Mouse (Mus musculus): ENCODE measurements around the gene Sox4.

The Sox4 gene

DNA sequence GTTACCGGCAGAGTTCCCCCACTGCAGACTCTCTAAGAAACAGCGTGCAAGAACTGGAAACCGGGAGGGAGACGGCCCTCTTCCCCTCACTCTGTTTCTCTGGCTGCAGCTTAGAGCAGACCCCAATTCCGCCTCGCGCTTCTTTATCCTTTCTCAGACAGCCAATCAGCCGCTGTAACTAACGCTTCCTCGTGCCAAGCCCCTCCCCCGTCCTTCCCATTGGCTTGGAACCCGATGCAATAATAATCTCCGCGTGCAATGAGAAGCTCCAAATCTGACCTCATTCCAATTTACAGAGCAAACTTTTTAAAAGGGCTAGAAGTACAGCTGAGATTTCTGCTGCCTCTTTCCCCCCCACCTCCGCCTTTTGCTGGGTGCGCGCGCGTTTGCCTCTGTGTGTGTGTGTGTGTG is at the start of gene Sox4:
Sox4 (minus strand) TSS at position 133 of the 411 bp plus-strand sequence.
- peak; percentile 91 for DNase-seq (ENCODE audit: low spot score)

DNA sequence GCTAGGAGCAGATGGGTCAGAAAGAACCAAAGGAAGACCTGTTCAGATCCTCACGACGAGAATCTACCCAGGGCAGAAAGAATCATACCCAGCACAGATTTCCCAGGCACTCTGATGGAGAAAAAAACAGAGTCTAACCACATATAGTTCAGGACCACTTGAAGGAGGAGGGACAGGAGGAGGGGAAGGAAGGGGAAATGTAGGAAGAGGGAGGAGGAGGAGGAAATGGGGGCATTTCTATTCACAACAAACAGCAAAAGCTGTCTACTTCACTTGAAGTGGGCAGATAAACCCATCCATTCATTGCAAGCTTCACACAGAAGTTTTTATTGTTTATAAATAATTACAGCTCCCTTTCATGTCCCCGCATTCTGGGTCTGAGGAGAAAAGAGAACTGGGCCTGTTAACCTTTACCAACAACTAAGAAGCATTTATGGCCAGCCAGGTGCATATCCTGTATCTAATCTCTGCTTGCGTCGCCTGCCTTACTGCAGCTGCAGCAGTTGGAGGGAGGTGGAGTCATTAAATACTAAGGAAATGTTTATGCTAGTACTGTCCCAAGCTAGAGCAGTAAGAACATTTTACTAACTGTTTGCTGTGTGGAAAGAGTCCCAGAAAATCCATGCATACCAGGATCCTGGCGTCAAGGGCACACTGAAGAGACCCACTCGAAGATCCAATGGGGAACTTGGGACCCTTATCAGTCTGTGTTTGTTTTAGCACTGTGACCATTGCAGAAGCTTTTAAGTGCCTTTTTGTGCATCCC is 38.6 kb upstream of the Sox4 start:
- no peak for DNase-seq (ENCODE audit: low spot score)

DNA sequence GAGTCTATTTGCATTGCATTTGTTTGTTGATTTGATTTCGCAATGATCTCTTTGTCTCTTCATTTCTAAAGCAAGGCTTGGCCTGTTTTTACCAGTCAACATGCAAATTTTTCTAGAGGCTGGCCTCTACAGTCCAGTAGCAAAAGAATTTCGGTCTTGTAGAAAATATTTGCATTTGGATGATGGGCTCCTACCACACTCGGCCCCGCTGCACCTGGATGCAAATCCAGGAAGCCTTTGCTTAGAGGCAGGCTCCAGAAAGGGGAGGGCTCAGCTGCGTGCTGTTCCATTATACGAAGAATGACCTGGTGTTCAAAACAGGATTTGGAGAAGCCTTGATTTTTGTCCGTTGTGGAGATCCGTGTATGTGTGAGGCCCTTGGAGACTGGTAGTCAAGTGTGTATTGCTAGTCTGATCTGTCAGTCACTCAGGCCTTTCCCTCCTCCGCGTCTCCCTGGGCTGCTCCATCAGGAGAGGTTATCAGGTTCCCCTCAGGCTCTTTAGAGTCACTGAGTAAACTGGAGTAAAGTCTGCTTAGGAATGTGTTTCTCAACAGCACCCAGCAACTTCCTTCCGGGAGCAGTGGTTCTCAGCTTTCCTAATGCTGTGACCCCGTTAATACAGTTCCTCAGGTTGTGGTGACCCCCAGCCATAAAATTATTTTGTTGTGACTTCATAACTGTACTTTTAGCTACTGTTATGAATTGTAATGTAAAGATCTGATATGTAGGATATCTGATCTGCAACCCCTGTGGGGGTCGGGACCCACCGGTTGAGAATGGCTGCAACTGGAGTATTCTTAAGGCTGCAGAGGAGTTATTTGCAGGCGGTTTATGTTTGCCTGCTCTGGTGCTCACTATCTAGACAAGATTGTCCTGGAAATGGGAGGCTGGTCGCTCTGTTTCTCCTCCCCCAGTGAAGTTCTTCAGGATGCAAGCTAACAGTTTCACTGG is 35.5 kb upstream of the Sox4 start:
- DNase-seq (ENCODE audit: low spot score): no peak

DNA sequence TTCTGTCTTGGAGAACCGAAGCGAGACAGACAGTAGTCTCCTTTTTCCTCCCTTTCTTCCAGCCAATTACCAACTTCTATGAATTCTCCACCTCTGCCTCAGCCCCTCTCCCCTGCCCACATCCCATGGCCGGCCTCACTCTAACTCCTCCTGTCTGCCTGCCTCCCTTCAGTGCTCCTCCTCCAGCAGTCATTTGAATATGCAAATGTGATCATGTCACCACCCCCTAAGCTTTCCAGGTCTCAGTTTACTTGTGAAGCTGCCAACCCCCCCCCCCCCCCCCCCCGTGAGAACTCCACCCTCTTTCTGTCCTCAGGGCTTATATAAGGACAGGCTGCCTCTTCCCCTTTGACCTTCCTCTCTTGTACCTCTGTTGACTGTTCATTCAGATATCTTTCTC is 27.2 kb upstream of the Sox4 start:
- DNase-seq (ENCODE audit: low spot score): no peak

DNA sequence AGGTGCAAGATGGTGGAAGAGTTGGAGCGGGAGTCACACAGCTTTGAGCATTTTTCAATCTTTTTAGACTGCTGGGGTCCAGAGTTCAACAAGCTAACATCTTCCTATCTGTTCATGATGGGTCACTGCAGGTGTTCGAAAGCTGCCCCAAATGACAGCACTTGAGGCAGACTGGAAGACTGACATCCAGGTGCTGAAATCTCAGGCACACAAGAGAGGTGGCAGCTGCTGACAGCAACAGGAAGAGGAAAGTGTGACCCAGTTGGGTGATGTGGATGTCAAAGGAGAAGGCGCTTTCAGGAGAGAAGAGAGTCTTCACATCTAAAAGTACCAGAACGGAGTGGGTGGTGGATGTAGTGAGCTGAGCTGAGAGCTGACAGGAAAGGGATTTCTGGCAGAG is 21.5 kb upstream of the Sox4 start:
- DNase-seq (ENCODE audit: low spot score): no peak

DNA sequence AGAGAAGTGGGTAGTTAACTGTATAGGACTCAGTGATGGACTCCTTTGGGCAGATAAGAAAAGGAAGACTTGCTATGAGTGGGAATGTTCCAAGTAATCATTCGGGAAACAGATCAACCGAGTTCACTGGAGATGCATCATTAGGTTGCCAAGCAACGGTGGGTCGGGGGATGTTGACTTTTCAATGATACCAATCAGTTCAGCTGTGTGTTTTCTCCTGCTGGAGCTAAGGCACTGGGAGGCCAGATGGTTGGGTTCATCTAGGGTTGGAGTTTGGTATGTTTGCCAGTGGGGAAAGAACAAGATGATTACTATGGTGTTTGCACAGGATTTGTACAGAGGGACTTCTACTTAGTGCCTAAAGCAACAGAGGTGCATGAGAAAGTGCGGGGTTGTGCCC is 21.1 kb upstream of the Sox4 start:
- no peak for DNase-seq (ENCODE audit: low spot score)

DNA sequence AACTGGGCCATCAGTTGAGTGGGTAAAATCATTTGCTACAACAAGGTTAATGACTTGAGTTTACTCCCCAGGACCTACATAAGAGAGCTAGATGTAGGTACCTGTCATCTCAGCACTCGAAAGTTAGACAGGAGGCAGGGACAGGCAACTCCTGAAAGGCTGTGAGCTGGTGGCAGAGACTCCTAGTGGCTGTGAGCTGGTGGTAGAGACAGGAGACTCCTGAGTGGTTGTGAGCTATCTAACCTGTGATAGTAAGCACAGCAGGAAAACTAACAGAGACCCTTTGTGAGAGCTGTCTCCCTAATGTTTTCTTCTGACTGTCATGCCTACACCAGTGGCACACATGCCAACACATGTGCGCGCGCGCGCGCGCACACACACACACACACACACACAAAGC is 7.4 kb upstream of the Sox4 start:
- no peak for DNase-seq (ENCODE audit: low spot score)

DNA sequence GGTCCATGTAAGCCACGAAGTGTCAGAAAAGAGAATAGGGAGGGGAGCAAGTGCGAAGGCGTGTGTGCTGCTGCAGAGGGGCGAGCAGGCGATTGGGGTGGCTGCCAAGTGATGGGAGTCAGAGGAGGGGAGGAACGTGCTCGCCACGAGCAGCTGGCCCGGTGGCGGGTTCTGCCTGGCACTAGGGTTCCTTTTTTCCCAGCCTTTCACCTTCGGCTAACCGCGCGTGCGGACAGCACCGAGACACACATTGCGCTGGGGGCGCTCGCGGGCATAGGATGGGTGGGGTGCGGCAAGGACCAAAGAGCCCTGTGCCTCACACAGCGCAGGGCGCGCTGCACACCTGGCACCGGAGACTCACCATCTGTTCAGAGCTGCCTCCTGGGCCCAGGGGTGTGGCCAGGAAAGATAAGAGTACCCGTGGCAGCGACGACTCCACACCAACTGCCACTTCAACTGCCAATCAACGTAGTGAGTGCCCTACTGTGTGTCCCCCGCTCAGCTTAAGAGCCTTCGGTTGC is 6.0 kb upstream of the Sox4 start:
- peak; percentile 64 for DNase-seq (ENCODE audit: low spot score)

DNA sequence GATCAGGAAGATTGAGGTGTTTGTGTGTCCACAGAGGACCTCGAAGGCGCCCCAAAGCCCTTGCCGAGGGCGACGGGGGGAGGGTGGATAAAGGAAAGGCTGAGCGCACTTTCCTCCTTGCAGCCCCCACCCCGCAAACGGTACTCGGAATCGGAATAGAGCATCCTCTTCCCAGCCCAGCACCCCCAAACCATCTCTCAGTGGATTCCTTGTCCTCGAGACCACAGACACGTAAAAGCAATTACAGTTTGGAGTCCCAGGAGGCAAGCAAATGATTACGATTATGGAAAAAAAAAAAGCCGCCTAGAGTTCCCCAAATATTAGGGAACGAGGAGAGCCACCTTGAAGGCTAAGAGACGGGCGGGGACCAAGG is 5.5 kb upstream of the Sox4 start:
- no peak for DNase-seq (ENCODE audit: low spot score)

DNA sequence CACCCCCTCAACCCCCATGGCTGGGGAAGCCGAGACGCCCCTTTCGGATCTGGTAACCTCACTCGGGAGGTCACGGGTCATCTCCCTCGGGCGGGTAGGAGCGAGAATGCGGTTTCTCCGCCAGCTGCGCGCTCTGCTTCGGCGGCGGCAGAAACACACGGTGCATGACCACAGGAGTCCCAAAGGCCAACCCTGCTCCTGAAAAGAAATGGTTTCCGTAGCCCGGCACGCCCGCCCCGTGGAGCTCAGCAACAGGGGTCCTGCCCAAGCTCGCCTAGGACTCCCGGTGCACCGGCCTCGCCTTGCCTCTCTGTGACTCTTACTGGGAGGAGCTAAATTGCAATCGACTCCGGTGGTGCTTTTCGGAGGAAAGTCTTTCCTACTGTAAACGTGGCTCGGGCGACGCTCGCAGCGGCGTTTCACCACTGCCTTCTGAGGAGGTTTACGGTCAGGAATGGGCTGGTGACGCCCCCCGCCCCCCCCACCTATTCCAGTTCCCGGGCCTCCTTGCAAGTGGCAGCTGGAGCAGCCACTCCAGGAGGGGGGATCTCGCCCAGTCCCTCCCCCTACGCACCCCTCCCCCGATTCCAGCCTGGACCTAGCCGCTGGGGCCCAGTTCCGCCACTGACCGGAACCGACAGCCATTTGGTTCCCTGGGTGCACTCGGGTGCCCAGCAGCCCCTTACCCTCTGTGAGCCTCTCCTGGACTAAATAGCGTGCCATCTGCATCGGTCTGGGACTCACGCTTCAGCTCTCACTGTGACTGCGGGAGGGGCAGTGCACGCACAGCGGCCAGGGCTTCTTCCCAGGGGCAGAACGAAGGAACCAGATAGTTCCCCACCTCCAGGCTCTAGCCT is 4.9 kb upstream of the Sox4 start:
- no peak for DNase-seq (ENCODE audit: low spot score)

DNA sequence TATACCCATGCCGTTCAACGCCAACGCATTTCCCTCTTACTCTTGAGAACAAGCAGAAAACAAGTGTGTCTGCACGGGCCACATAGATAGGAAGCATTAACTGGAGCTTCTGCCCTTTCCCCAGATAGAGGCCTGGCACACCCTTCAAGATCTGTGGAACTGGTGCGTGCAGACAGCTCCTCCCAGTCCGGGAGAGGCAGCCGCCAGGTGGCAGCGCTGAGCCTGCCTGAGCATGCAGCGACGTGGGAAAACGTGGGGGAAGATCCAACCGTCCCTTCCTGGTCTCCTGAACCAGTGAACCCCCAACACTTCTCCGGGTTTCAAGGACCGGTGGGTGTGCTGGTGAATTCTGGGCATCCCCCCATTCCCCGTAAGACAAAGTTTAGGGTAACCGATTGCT is 4.3 kb upstream of the Sox4 start:
- DNase-seq (ENCODE audit: low spot score): peak; percentile 90

DNA sequence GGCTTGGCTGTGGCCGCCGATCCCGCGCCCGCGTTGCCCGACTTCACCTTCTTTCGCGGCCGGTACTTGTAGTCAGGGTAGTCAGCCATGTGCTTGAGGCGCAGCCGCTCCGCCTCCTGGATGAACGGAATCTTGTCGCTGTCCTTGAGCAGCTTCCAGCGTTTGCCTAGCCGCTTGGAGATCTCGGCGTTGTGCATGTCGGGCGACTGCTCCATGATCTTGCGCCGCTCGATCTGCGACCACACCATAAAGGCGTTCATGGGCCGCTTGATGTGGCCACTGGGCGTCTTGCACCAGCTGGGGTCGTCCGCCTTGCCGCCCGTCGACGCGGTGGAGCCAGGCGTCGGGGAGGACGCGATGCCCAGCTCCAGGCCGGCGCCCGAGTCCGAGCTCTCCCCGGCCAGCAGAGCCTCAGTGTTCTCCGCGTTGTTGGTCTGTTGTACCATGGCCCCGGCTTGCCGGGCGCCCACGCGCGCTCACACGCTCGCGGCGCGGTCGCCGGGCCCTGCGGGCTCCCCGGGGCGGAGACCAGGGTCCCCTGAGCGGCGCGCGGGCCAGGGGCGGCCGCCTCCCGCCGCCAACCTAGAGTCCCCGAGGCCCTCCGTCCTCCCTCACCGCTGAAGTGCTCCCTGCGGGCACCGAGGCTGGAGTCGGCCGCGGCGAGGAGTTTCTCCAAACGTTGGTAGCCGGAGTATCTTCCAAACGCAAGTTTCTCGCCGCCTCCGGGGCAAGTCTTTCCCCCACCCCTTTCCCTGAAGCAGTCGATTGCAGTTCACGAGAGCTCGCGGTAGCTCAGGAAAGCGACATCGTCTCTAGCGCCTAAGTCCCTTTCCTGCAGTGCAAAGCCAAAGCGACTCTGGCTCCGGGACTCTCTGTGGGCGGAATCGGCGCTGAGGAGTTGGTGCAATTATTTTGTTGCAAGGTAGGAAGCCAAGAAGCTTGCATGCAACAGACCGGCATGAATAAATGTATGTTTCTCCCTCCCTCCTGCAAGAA is 639 bp downstream of the Sox4 start:
- DNase-seq (ENCODE audit: low spot score): peak; percentile 50

DNA sequence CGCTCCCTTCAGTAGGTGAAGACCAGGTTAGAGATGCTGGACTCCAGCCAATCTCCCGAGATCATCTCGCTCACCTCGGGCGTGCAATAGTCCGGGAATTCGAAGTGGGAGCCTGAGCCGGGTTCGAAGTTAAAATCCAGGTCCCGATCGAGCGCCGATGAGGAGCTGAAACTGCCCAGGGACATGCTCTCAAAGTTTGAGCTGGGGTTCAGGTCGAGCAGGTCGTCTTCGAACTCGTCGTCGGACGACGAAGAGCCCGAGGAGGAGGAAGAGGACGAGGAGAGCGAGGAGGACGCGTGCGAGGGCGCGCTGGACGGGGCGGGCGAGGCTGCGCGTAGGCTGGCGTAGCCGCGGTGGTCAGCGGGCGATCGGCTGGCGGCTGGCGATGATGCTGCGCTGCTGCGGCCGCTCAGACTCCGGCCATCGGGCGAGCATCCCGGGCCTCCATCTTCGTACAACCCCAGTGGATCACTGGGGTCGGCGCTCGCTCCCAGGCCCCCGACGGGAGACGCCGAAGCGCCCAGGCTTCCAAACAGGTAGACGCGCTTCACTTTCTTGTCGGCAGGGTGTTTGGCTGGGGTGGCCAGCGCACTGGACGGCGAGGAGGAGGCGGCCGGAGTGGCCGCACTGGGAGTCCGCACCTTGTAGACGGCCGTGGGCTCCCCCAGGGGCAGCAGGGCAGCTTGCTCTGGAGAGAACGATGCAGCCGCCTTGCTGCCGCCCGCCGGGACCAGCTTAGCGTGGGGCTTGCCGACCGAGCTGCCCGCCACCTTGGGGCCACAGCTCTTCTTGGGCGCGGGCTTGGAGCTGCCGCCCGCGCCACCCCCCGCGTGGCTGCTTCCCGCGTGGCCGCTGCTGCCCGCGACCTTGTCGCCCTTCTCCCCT is 1.6 kb downstream of the Sox4 start:
- no peak for DNase-seq (ENCODE audit: low spot score)

DNA sequence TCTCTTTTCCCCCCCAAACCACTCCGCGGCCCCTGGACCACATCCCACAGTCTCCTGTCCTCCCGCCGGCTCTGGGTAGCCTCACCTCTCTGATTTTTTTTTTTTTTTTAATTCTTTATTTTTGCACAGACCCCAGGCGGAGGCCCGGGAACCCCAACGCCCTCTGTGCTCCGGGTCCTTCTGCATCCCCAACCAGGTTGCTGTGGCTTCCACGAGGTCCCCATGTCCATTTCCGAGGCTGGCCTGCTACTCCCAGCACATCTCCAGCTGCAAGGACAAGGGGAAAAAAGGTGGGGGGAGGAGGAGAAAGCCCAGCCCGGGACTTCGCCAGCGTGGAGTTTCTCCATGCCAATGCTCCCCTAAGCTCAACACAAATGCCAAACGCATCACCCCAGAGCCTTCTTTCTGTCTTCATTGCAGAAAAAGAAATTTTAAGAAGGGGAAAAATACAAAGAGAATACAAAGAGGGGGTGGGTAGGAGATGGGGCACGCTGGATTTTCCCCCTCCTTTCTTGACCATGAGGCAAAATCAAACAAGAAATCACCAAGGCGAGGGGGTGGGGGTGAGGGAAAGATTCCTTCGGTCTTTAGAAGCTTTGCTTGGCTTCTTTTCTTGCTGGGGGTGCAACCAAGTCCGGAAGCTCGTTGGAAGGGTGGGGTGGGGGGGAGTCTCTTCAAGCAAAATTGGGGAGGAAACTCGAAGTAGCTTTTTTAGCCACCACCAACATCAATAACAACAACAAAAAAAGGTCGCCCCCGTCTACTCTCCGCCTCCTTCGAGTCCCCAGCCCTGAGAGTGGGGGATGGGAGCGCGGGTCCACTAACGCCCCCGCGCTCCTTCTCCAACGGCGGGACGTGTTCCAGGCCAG is 2.7 kb downstream of the Sox4 start:
- DNase-seq (ENCODE audit: low spot score): no peak

DNA sequence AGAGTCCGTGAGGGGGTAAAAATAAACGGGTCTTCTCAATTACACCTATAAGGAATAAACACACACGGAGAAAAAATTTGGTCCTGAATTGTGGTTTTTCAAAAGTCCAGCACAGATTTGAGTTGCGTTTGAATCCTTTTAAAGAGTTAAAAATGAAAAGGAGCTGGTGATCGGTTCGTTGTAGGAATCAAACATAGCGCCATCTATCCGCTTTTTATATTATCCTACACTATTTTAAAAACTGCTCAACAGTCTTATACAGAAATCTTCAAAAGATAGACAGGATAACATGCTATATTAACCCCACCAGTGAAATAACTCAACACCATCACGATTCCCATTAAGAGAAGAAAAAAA is 3.3 kb downstream of the Sox4 start:
- no peak for DNase-seq (ENCODE audit: low spot score)

DNA sequence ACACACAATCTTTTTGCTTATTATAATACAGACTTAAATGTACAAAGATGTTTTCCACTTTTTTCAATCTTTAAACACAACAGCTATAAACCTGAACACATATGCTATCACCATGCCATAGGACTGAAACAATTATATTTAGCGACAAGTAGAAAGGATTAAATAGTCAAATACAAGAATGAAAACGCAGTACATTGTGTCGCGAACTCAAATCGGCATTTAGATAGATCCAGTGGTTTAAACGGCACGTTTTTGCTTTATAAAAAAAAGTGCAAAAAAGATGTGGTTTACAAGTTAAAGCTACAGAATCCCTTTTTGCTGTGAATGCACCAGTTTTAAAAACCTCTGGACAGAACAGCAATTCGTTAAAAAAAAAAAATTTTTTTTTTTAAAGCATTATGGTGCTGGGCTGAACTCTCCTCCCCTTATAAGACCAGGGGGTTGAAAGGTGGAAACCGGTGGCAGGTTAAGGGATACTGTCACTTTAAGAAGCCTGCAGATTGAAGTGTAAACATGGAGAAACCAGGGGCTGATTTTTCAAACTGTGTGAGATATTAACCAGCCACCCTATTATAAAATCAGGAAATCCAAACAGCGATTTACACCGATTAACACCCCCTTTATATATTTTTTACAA is 4.1 kb downstream of the Sox4 start:
- no peak for DNase-seq (ENCODE audit: low spot score)

DNA sequence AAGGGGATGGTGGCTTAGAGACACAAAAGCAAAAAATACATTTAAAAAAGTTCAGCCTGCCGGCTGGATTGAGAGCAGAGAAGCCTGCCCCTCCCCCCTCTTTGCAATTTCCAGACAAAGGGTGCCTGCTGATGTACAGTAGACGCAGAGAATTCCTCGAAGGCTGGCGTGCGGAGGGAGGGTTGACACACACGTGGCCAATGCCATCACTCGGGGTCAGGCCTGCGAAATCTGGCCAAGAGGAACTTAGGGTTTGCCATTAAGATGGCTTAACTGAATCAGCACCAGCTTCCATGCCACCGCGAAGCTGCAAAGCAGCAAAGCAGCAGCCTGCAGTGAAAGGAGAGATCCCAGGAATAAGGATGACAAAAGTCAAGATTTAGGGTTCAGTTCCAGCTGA is 5.0 kb downstream of the Sox4 start:
- DNase-seq (ENCODE audit: low spot score): no peak

DNA sequence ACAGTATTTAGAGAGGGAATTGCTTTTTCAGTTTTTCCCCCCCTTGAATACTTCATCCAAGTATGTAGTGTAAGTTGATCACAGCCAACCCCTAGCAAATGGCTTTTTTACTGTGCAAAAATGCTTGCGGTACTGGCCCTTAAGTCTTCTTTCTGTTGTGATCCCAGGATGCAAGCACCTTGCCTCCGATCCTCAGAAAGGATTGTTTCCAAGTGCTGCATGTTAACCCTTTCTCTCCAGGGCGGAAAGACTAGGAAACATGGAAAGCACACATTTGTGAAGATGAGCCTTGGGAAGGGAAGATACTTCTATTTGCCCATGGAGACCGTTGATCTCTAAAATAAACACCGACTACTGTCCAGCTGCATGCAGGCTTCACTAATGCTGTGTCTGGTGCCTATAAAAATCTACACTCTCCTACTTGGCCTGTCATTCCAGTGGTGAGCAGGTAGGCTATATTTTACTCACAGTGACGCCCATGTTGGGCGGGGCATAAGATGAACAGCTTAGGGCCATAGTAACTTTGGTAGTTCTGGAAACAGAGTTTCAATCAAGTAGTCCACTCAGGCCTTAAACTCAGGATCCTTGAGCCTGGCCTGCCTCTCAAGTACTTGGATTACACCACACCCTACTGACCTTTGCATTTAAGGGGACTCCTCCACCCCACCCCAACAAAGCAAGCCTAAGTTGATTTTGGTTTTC is 5.6 kb downstream of the Sox4 start:
- DNase-seq (ENCODE audit: low spot score): no peak
